Mouse (Mus musculus) kidney, adult 2 months (tissue): ENCODE measurements around the gene Serpine1.

ENCODE experiments used
- CTCF ChIP-seq: fragments of 200-500 bp; conservative IDR thresholded peaks from 2 replicates; pipeline ENCODE4 v1.5.1; 2011; ENCODE audit warnings: low read depth, mild to moderate bottlenecking, control low read depth, low read length, moderate library complexity, mixed read lengths; ENCODE audit not compliant: insufficient read depth, insufficient read length
- POLR2A ChIP-seq: fragments of 200-500 bp; IDR thresholded peaks from one replicate; pipeline ENCODE4 v1.6.1; 2011; ENCODE audit warnings: low read depth, low read length, control low read depth

DNA sequence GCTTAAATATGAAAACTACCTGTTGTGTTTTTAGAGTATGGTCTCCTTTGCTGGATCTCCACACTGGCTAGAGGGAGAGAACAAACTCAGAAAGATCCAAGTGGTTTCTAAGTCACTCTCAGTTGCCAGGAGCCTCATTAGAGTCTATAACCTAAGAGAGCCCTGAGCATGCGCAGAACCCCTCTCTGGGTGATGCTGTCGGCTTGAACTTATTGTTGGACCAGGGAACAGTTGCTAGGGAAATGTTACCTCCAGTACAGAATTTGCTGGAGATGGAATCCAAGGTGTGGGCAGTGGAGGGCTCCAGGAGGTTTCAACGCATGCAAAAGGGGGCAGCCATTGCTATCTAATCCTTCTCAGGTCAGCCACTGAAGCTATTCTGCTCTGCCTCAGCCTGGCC is 47.8 kb downstream of the Serpine1 start:
- TF ChIP-seq CTCF (no peak), POLR2A (no peak)
